Comparison of ENCODE assay signal across 13 mouse cellular contexts in the genomic region with DNA sequence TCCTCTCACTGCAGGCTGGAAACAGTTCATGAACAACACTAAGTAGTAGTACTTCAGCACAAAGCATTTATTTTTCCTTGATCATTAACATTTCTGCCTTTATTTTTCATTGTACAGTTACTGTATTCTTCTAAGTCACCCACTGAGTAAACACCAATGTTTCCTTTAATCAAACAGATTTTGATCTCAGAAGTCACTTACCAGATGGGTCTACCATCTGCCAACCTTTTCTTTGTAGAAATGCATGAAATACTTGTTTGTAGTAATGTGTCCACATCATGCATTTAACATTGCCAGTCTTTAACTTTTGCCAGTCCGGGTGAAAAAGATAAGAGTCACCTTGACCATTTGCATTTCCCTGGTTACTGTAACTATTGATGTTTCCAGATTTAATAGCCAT.
"Had no signal": no experiment of that assay in that cellular context is flagged by ENCODE, and none has a peak within 500 bp of the region (broad histone marks: within the 10 kb centered on the region; RNA-seq: fewer than 3 reads in every experiment).

No protein-coding gene starts in this region.

- H3K4me3 ChIP-seq: left cerebral cortex, adult 2 months; limb, embryonic 10.5 days; liver, embryonic 12.5 days; lung, embryonic 15.5 days; megakaryocyte, embryonic 14.5 days had no signal

- H3K27me3 ChIP-seq: liver, embryonic 12.5 days; lung, embryonic 15.5 days; megakaryocyte, embryonic 14.5 days had no signal

- H3K9ac ChIP-seq: liver, embryonic 12.5 days; lung, embryonic 15.5 days had no signal

- H3K4me2 ChIP-seq: liver, embryonic 12.5 days; lung, embryonic 15.5 days; midbrain, embryonic 11.5 days had no signal

- H3K9me3 ChIP-seq: limb, embryonic 10.5 days; liver, embryonic 12.5 days; lung, embryonic 15.5 days; megakaryocyte, embryonic 14.5 days had no signal

- ATAC-seq: liver, embryonic 12.5 days; midbrain, embryonic 16.5 days had no signal

- DNase-seq: kidney, postnatal 10 days; kidney, postnatal 4 days; lung, postnatal 14 days; right cerebral cortex, postnatal 14 days; thymus, postnatal 36 days had no signal

- H3K27ac ChIP-seq: left cerebral cortex, adult 2 months; limb, embryonic 10.5 days; liver, embryonic 12.5 days; lung, embryonic 15.5 days; macrophage had no signal

- H3K4me1 ChIP-seq: limb, embryonic 10.5 days; liver, embryonic 12.5 days; lung, embryonic 15.5 days; megakaryocyte, embryonic 14.5 days had no signal
